Comparison of ENCODE assay signal across 19 mouse cellular contexts in genomic region chr2:150643166-150643565, GRCm38 (mm10). TPM values are rescaled to one million over a fixed set of nuclear protein-coding genes. Genes with fewer than 3 reads are reported as not detected.
DNase-seq lines count a peak whose midpoint lies in the region; ATAC-seq and TF ChIP-seq lines count a peak whose summit lies in the region.
"Had no signal": no experiment of that assay in that cellular context is flagged by ENCODE, and none has a peak within 500 bp of the region (broad histone marks: within the 10 kb centered on the region; RNA-seq: fewer than 3 reads in every experiment).

No protein-coding gene starts in this region.

- peaks cover 9% of the 10 kb centered on the region; the same call in 1 of the 2 replicates for H3K4me1 ChIP-seq in intestine, embryonic 14.5 days (replicated peaks; ENCODE audit: control insufficient read depth, insufficient read depth, low read length)
- no peaks in the 10 kb centered on the region for H3K4me1 ChIP-seq in intestine, embryonic 16.5 days (ENCODE audit: control insufficient read depth, insufficient read depth, low read length)
- H3K4me1 ChIP-seq in forebrain, embryonic 13.5 days = peaks cover 58% of the 10 kb centered on the region
- peaks cover 6% of the 10 kb centered on the region; the same call in 1 of the 2 replicates for H3K4me1 ChIP-seq in hindbrain, postnatal 0 days (ENCODE audit: insufficient read depth, low read length)
- H3K4me1 ChIP-seq in neural tube, embryonic 14.5 days (ENCODE audit: control insufficient read depth, insufficient read depth, low read length) = 0 out of 2 replicates have a peak, but pooled peaks cover 3% of the 10 kb centered on the region
- H3K4me1 ChIP-seq in kidney, embryonic 15.5 days = no peaks in the 10 kb centered on the region

- no peak overlapping the region for H3K4me3 ChIP-seq in intestine, embryonic 14.5 days (ENCODE audit: low read depth, low read length)
- H3K4me3 ChIP-seq in intestine, embryonic 16.5 days (ENCODE audit: low read length) = no peak overlapping the region
- H3K4me3 ChIP-seq in forebrain, embryonic 13.5 days = no peak overlapping the region
- no peak overlapping the region for H3K4me3 ChIP-seq in hindbrain, postnatal 0 days (ENCODE audit: low read length)
- no peak overlapping the region for H3K4me3 ChIP-seq in neural tube, embryonic 14.5 days (ENCODE audit: low read depth, low read length)
- H3K4me3 ChIP-seq in kidney, embryonic 15.5 days (replicated peaks) = no peak overlapping the region
- H3K4me3 ChIP-seq: liver, embryonic 12.5 days had no signal

- no peaks in the 10 kb centered on the region for H3K27me3 ChIP-seq in intestine, embryonic 14.5 days (replicated peaks; ENCODE audit: control insufficient read depth, insufficient read depth, low read length)
- H3K27me3 ChIP-seq in intestine, embryonic 16.5 days (replicated peaks; ENCODE audit: control insufficient read depth, insufficient read depth, low read length) = no peaks in the 10 kb centered on the region
- no peaks in the 10 kb centered on the region for H3K27me3 ChIP-seq in forebrain, embryonic 13.5 days
- H3K27me3 ChIP-seq in hindbrain, postnatal 0 days (ENCODE audit: insufficient read depth, low read length) = no peaks in the 10 kb centered on the region
- no peaks in the 10 kb centered on the region for H3K27me3 ChIP-seq in neural tube, embryonic 14.5 days (ENCODE audit: control insufficient read depth, insufficient read depth, low read length)
- H3K27me3 ChIP-seq in kidney, embryonic 15.5 days = no peaks in the 10 kb centered on the region
- H3K27me3 ChIP-seq: liver, embryonic 12.5 days had no signal

- H3K4me2 ChIP-seq in intestine, embryonic 14.5 days (ENCODE audit: low read length) = no peak overlapping the region
- no peak overlapping the region for H3K4me2 ChIP-seq in intestine, embryonic 16.5 days (ENCODE audit: low read depth, low read length)
- H3K4me2 ChIP-seq in forebrain, embryonic 13.5 days = peak overlapping the region; percentile 30
- H3K4me2 ChIP-seq in hindbrain, postnatal 0 days (ENCODE audit: low read depth, low read length) = no peak overlapping the region
- no peak overlapping the region for H3K4me2 ChIP-seq in neural tube, embryonic 14.5 days (ENCODE audit: low read depth, low read length)
- no peak overlapping the region for H3K4me2 ChIP-seq in kidney, embryonic 15.5 days
- H3K4me2 ChIP-seq: liver, embryonic 12.5 days had no signal

- no peaks in the 10 kb centered on the region for H3K36me3 ChIP-seq in intestine, embryonic 14.5 days (ENCODE audit: control insufficient read depth, insufficient read depth, low read length)
- no peaks in the 10 kb centered on the region for H3K36me3 ChIP-seq in intestine, embryonic 16.5 days (ENCODE audit: control insufficient read depth, insufficient read depth, low read length)
- peaks cover 33% of the 10 kb centered on the region for H3K36me3 ChIP-seq in forebrain, embryonic 13.5 days (ENCODE audit: poor library complexity, severe bottlenecking)
- no peaks in the 10 kb centered on the region for H3K36me3 ChIP-seq in hindbrain, postnatal 0 days (ENCODE audit: insufficient read depth, low read length)
- no peaks in the 10 kb centered on the region for H3K36me3 ChIP-seq in neural tube, embryonic 14.5 days (ENCODE audit: control insufficient read depth, insufficient read depth, low read length)
- no peaks in the 10 kb centered on the region for H3K36me3 ChIP-seq in kidney, embryonic 15.5 days

- no peak for ATAC-seq in intestine, embryonic 14.5 days (replicated peaks; ENCODE audit: low FRiP score, low TSS enrichment, low read depth)
- ATAC-seq in intestine, embryonic 16.5 days = no peak
- ATAC-seq in forebrain, embryonic 13.5 days = no peak
- no peak for ATAC-seq in hindbrain, postnatal 0 days
- ATAC-seq in neural tube, embryonic 14.5 days (ENCODE audit: low read depth) = no peak
- ATAC-seq in kidney, embryonic 15.5 days (replicated peaks; ENCODE audit: low FRiP score) = no peak
- ATAC-seq in monocyte, adult 5-6 weeks (replicated peaks; ENCODE audit: insufficient number of reproducible peaks, low FRiP score, low TSS enrichment, poor library complexity, severe bottlenecking) = no peak
- ATAC-seq: activated CD4-positive, CD25-positive, alpha-beta regulatory T cell, adult 4 months had no signal

- peak overlapping the region; percentile 43; the same call in 1 of the 2 replicates for H3K27ac ChIP-seq in intestine, embryonic 14.5 days (ENCODE audit: low read depth)
- H3K27ac ChIP-seq in intestine, embryonic 16.5 days (ENCODE audit: low read length) = no peak overlapping the region
- H3K27ac ChIP-seq in forebrain, embryonic 13.5 days = peak overlapping the region; percentile 96
- H3K27ac ChIP-seq in hindbrain, postnatal 0 days = peak overlapping the region; percentile 88
- H3K27ac ChIP-seq in neural tube, embryonic 14.5 days (ENCODE audit: low read depth, low read length) = peak overlapping the region; percentile 74
- no peak overlapping the region for H3K27ac ChIP-seq in kidney, embryonic 15.5 days
- H3K27ac ChIP-seq: kidney, postnatal 0 days; liver, embryonic 12.5 days had no signal

- no peak for TF ChIP-seq CTCF in hindbrain, postnatal 0 days (IDR thresholded peaks at IDR 0.05; ENCODE audit: low read depth)

- no peaks in the 10 kb centered on the region for H3K9me3 ChIP-seq in intestine, embryonic 14.5 days (ENCODE audit: control insufficient read depth, low read length)
- no peaks in the 10 kb centered on the region for H3K9me3 ChIP-seq in intestine, embryonic 16.5 days (ENCODE audit: control insufficient read depth, low read length)
- no peaks in the 10 kb centered on the region for H3K9me3 ChIP-seq in forebrain, embryonic 13.5 days (replicated peaks)
- H3K9me3 ChIP-seq in hindbrain, postnatal 0 days (ENCODE audit: low read length) = no peaks in the 10 kb centered on the region
- H3K9me3 ChIP-seq in neural tube, embryonic 14.5 days (ENCODE audit: control insufficient read depth, low read length) = no peaks in the 10 kb centered on the region
- no peaks in the 10 kb centered on the region for H3K9me3 ChIP-seq in kidney, embryonic 15.5 days (replicated peaks)
- H3K9me3 ChIP-seq: liver, embryonic 12.5 days had no signal

- WGBS in intestine, embryonic 14.5 days = 80% methylated on average over 1 of the region's 1 CpGs
- 84% methylated on average over 1 of the region's 1 CpGs for WGBS in intestine, embryonic 16.5 days
- WGBS in forebrain, embryonic 13.5 days = 52% methylated on average over 1 of the region's 1 CpGs
- 67% methylated on average over 1 of the region's 1 CpGs for WGBS in hindbrain, postnatal 0 days
- 66% methylated on average over 1 of the region's 1 CpGs for WGBS in neural tube, embryonic 14.5 days
- WGBS in kidney, embryonic 15.5 days = 100% methylated on average over 1 of the region's 1 CpGs

- H3K9ac ChIP-seq in intestine, embryonic 14.5 days (ENCODE audit: low read length) = no peak overlapping the region
- H3K9ac ChIP-seq in intestine, embryonic 16.5 days (ENCODE audit: low read depth, low read length) = no peak overlapping the region
- H3K9ac ChIP-seq in forebrain, embryonic 13.5 days = no peak overlapping the region
- no peak overlapping the region for H3K9ac ChIP-seq in hindbrain, postnatal 0 days (replicated peaks; ENCODE audit: low read length)
- no peak overlapping the region for H3K9ac ChIP-seq in neural tube, embryonic 14.5 days (replicated peaks; ENCODE audit: low read depth, low read length)
- H3K9ac ChIP-seq in kidney, embryonic 15.5 days = no peak overlapping the region
- H3K9ac ChIP-seq: liver, embryonic 12.5 days had no signal

- no peak for DNase-seq in intestine, embryonic 14.5 days (ENCODE audit: low spot score)
- no peak for DNase-seq in hindbrain, postnatal 0 days (ENCODE audit: low spot score)
- no peak for DNase-seq in layer of hippocampus, adult 8-10 months (ENCODE audit: low spot score in 2 of 2)
- DNase-seq: cerebellum, adult 8-10 months; heart, postnatal 36 days; lung, postnatal 10 days had no signal

RNA-seq across cellular contexts. Expression of gene Acss1, which starts 25.1 kb away (rescaled TPM):
- polyA plus RNA-seq in intestine, embryonic 14.5 days (2014; fragmentation: Nextera tagmentation; extraction: Ambion mirVana) = 18.2 and 19.7 TPM in 2 replicates
- 35.3 and 37.7 TPM in 2 replicates for polyA plus RNA-seq in intestine, embryonic 16.5 days (2015; fragmentation: Nextera tagmentation; extraction: Ambion mirVana)
- 32.9 and 34.1 TPM in 2 replicates for polyA plus RNA-seq in forebrain, embryonic 13.5 days (2015; fragmentation: Nextera tagmentation; extraction: Ambion mirVana)
- total RNA-seq in hindbrain, postnatal 0 days (2014; rRNA removed) = 33.0 and 43.5 TPM in 2 replicates
- 17.0 and 17.6 TPM in 2 replicates for polyA plus RNA-seq in hindbrain, postnatal 0 days (2015; fragmentation: Nextera tagmentation; extraction: Ambion mirVana)
- 13.0 and 15.4 TPM in 2 replicates for polyA plus RNA-seq in neural tube, embryonic 14.5 days (2014; fragmentation: Nextera tagmentation; extraction: Ambion mirVana)
- total RNA-seq in layer of hippocampus, adult 8-10 months (2022) = 10 to 100 TPM; 26.4 to 33.7 (median 28.2) TPM
- 9.5 and 9.9 TPM in 2 replicates for polyA plus RNA-seq in kidney, embryonic 15.5 days (2015; fragmentation: Nextera tagmentation; extraction: Ambion mirVana)
- total RNA-seq in monocyte, adult 5-6 weeks (2017) = 69.1 to 92.7 TPM (median 70.9 TPM) in 3 replicates
- polyA plus RNA-seq: C2C12 had no signal

RNA-seq across cellular contexts. Expression of gene Apmap, which starts 34.8 kb away (rescaled TPM):
- polyA plus RNA-seq in intestine, embryonic 14.5 days (2014; fragmentation: Nextera tagmentation; extraction: Ambion mirVana) = 36.2 and 40.8 TPM in 2 replicates
- 38.8 and 42.9 TPM in 2 replicates for polyA plus RNA-seq in intestine, embryonic 16.5 days (2015; fragmentation: Nextera tagmentation; extraction: Ambion mirVana)
- polyA plus RNA-seq in forebrain, embryonic 13.5 days (2015; fragmentation: Nextera tagmentation; extraction: Ambion mirVana) = 37.1 and 40.2 TPM in 2 replicates
- total RNA-seq in hindbrain, postnatal 0 days (2014; rRNA removed) = 31.1 and 32.6 TPM in 2 replicates
- polyA plus RNA-seq in hindbrain, postnatal 0 days (2015; fragmentation: Nextera tagmentation; extraction: Ambion mirVana) = 55.6 and 61.6 TPM in 2 replicates
- 48.3 and 48.4 TPM in 2 replicates for polyA plus RNA-seq in neural tube, embryonic 14.5 days (2014; fragmentation: Nextera tagmentation; extraction: Ambion mirVana)
- 10 to 100 TPM; 56.6 to 61.9 (median 58.1) TPM for total RNA-seq in layer of hippocampus, adult 8-10 months (2022)
- 46.0 and 47.6 TPM in 2 replicates for polyA plus RNA-seq in kidney, embryonic 15.5 days (2015; fragmentation: Nextera tagmentation; extraction: Ambion mirVana)
- 47.1 to 62.5 TPM (median 55.9 TPM) in 3 replicates for total RNA-seq in monocyte, adult 5-6 weeks (2017)

RNA-seq across cellular contexts. Expression of gene Vsx1, which starts 46.0 kb away (rescaled TPM):
- polyA plus RNA-seq in intestine, embryonic 14.5 days (2014; fragmentation: Nextera tagmentation; extraction: Ambion mirVana) = not detected in 2 replicates
- polyA plus RNA-seq in intestine, embryonic 16.5 days (2015; fragmentation: Nextera tagmentation; extraction: Ambion mirVana) = not detected in 2 replicates
- 0.10 and 0.12 TPM in 2 replicates for polyA plus RNA-seq in forebrain, embryonic 13.5 days (2015; fragmentation: Nextera tagmentation; extraction: Ambion mirVana)
- total RNA-seq in hindbrain, postnatal 0 days (2014; rRNA removed) = 0.26 TPM in 1 of 2 replicates, not detected in the other
- 0.10 and 0.13 TPM in 2 replicates for polyA plus RNA-seq in hindbrain, postnatal 0 days (2015; fragmentation: Nextera tagmentation; extraction: Ambion mirVana)
- polyA plus RNA-seq in neural tube, embryonic 14.5 days (2014; fragmentation: Nextera tagmentation; extraction: Ambion mirVana) = 0.06 and 0.07 TPM in 2 replicates
- not detected for total RNA-seq in layer of hippocampus, adult 8-10 months (2022)
- polyA plus RNA-seq in kidney, embryonic 15.5 days (2015; fragmentation: Nextera tagmentation; extraction: Ambion mirVana) = not detected in 2 replicates
- total RNA-seq in monocyte, adult 5-6 weeks (2017) = not detected in 3 replicates
- total RNA-seq: heart, postnatal 36 days; left cerebral cortex, postnatal 14 days; MEL had no signal
- polyA plus RNA-seq: activated CD4-positive, CD25-positive, alpha-beta regulatory T cell, adult 4 months; C2C12; embryonic facial prominence, embryonic 14.5 days; kidney, postnatal 0 days; liver, embryonic 12.5 days; thymus, postnatal 0 days had no signal

Comparison
In these comparisons a context has a peak if more than half of its experiments do, and no peak if none do; other contexts are left out.
1. H3K27ac ChIP-seq: peak in intestine, embryonic 14.5 days (single experiment), forebrain, embryonic 13.5 days (single experiment), hindbrain, postnatal 0 days (single experiment) and neural tube, embryonic 14.5 days (single experiment); none in intestine, embryonic 16.5 days (single experiment) and kidney, embryonic 15.5 days (single experiment).